Mouse (Mus musculus) cerebellum, adult (tissue): ENCODE results near the gene Dhrs4.

Source experiments
- ATAC-seq: cut with Nextera tagmentation; 2 replicates; pipeline ENCODE4 v1.9.2; 2017; ENCODE audit warnings: mild to moderate bottlenecking, moderate library complexity, mixed read lengths; ENCODE audit not compliant: insufficient number of reproducible peaks, low FRiP score, low TSS enrichment

The Dhrs4 gene

DNA sequence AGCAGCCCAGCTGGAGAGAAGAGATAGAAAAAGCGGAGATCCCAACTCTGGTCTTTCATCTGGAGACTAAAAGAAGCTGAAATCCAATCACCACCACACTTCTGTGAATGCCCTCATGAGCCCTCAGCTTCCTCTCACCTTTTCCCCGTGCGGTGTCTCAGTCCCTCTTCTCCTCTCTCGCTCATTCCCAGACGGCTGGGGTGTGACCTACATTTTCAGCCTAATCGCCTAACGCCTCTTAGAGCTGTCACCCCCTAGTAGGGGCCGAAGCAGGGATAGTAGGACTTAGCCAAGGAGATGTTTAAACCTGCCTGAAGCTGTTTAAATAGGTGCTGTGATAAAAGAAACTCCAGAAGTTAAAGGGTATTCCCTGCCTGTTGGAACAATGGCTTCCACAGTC, 46.2 kb downstream of the Dhrs4 start, which contains the start of gene Nrl:
Gene Nrl (minus strand): TSS at position 197 of the 400 bp plus-strand sequence.
- no peak for ATAC-seq

DNA sequence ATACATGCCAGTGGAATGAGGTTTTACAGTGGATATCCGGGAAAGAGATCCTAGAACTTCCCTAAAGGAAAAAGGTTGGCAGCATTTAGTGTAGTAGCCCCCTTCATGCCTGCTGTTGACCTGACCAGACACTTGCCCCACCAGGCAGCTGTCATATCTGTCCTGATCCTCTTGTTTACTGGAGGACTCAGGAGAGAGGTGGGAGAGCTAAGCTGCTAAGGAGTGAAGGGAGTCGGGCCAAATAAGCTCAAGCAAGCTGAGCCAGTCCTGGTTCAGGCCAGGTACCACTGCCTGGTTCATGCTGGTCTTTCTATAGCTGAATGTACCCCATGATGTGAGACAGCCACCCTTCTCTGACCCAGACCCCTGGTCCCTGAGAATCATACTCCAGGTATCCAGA, 48.1 kb downstream of the Dhrs4 start:
- ATAC-seq, result no peak

DNA sequence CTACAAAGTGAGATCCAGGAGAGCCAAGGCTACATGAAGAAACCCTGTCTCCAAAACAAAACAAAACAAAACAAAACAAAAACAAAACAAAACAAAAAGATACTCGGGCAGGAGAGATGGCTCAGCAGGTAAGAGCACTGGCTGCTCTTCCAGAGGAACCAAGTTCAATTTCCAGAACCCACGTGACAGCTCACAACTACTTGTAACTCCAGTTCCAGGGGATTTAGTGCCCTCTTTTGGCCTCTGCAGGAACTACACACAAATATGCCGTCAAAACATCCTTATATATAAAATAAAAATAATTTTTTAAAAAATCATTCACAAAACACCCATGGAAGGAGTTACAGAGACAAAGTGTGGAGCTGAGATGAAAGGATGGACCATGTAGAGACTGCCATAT, 49.4 kb downstream of the Dhrs4 start:
- no peak for ATAC-seq

DNA sequence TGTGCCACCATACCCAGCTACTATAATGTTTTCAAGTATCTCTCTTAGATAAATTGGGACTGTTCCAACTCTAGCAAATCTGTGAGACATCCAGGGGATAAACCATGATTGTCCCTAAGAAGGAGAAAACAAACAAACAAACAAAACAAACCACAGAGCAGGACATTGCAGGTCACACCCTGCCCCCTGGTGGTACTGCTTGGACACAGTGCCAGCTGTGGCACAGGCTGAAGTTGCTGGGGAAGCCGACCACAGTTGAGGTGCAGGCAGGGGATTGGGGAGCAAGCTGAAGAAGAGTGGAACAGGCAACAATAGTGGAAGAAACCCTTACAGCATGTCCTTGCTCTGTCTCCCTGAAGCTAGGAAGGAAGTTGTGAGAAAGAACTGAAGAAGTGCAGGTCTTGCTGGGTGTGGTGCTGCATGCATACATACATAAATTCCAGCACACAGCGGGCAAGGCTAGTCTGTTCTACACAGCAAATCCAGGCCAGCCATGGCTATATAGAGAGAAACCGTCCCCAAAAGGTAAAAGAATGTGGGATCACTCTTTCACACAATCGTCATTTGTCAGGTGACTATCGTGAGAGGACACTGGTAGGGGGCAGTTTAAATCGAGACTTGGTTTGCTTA, 57.7 kb downstream of the Dhrs4 start:
- no peak for ATAC-seq
